Mouse (Mus musculus) bone marrow macrophage, adult 2 months (primary cell): ENCODE data around the gene Rai14. TPM values are rescaled to one million over a fixed set of nuclear protein-coding genes. Genes with fewer than 3 reads are reported as not detected.

Experiments
- H3K27ac ChIP-seq: 2 replicates; pipeline ENCODE4 v1.5.1; 2012; ENCODE audit warnings: low read depth, low read length; ENCODE audit not compliant: insufficient read depth
- H3K4me1 ChIP-seq: 2 replicates; pipeline ENCODE4 v1.6.1; 2012; ENCODE audit warnings: low read length; ENCODE audit not compliant: control insufficient read depth, insufficient read depth
- H3K4me3 ChIP-seq: 2 replicates; pipeline ENCODE4 v1.5.1; 2012; ENCODE audit warnings: mild to moderate bottlenecking, low read length, moderate library complexity; ENCODE audit not compliant: insufficient read depth
- CTCF ChIP-seq: IDR thresholded peaks from 2 replicates; pipeline ENCODE4 v1.5.1; 2012; ENCODE audit warnings: low read depth, mild to moderate bottlenecking, low read length, moderate library complexity
- POLR2A ChIP-seq: IDR thresholded peaks from 2 replicates; pipeline ENCODE4 v1.6.1; 2012; ENCODE audit warnings: mild to moderate bottlenecking, low read depth, low read length, borderline replicate concordance
- polyA plus RNA-seq: library from polyadenylated mRNA; stranded (reverse); fragments of >200 nt; gene quantifications from 2 replicates; pipeline ENCODE4 v1.2.4, GENCODE M21; 2012; ENCODE audit not compliant: missing spikeins, insufficient read depth, insufficient read length

The Rai14 gene
- polyA plus RNA-seq, 1 experiment: 4.4 TPM

GRCm38 (mm10) chr15:10599413-10599812, 115.0 kb downstream of the Rai14 start:
- Histone ChIP-seq H3K4me1 (peaks cover 12% of the 10 kb centered on the region), H3K27ac (no peak overlapping the region), H3K4me3 (no peak overlapping the region)
- TF ChIP-seq POLR2A: no peak
- no peak for TF ChIP-seq CTCF

- Histone ChIP-seq H3K4me3 (no peak overlapping the region), H3K4me1 (peaks cover 12% of the 10 kb centered on the region), H3K27ac (no peak overlapping the region)
- TF ChIP-seq POLR2A (no peak), CTCF (no peak)
These were observed 115.9 kb downstream of the Rai14 start for GRCm38 (mm10) chr15:10598259-10599225.

GRCm38 (mm10) chr15:10596871-10597270, 117.6 kb downstream of the Rai14 start:
- Histone ChIP-seq H3K4me3 (no peak overlapping the region), H3K4me1 (peaks cover 19% of the 10 kb centered on the region), H3K27ac (no peak overlapping the region)
- no peak for TF ChIP-seq CTCF
- no peak for TF ChIP-seq POLR2A

GRCm38 (mm10) chr15:10595408-10595807, 119.0 kb downstream of the Rai14 start:
- peaks cover 19% of the 10 kb centered on the region for H3K4me1 ChIP-seq
- no peak overlapping the region for H3K4me3 ChIP-seq
- H3K27ac ChIP-seq: no peak overlapping the region
- no peak for TF ChIP-seq CTCF
- no peak for TF ChIP-seq POLR2A

- Histone ChIP-seq H3K27ac (no peak overlapping the region), H3K4me1 (peaks cover 19% of the 10 kb centered on the region), H3K4me3 (no peak overlapping the region)
- TF ChIP-seq POLR2A (no peak), CTCF (no peak)
These were observed 119.5 kb downstream of the Rai14 start for GRCm38 (mm10) chr15:10594910-10595309.

- TF ChIP-seq CTCF: no peak
- TF ChIP-seq POLR2A: no peak
- H3K4me1 ChIP-seq: peaks cover 7% of the 10 kb centered on the region
- H3K27ac ChIP-seq: no peak overlapping the region
- H3K4me3 ChIP-seq: no peak overlapping the region
These were observed 121.3 kb downstream of the Rai14 start for GRCm38 (mm10) chr15:10593094-10593493.

- no peak for TF ChIP-seq CTCF
- TF ChIP-seq POLR2A: no peak
- no peaks in the 10 kb centered on the region for H3K4me1 ChIP-seq
- H3K4me3 ChIP-seq: no peak overlapping the region
- no peak overlapping the region for H3K27ac ChIP-seq
These were observed 127.9 kb downstream of the Rai14 start for GRCm38 (mm10) chr15:10586565-10586964.

- H3K27ac ChIP-seq: no peak overlapping the region
- H3K4me3 ChIP-seq: no peak overlapping the region
- TF ChIP-seq CTCF: no peak
- TF ChIP-seq POLR2A: no peak
- no peaks in the 10 kb centered on the region for H3K4me1 ChIP-seq
These were observed 129.9 kb downstream of the Rai14 start for GRCm38 (mm10) chr15:10584359-10585187.

- Histone ChIP-seq H3K27ac (no peak overlapping the region), H3K4me1 (no peaks in the 10 kb centered on the region), H3K4me3 (no peak overlapping the region)
- TF ChIP-seq CTCF (peak; percentile 45), POLR2A (no peak)
These were observed 131.0 kb downstream of the Rai14 start for GRCm38 (mm10) chr15:10583408-10583807.
